Mouse (Mus musculus) left cerebral cortex, postnatal 10 days (tissue): Measurements from ENCODE around the gene Marveld3. TPM values are rescaled to one million over a fixed set of nuclear protein-coding genes. Genes with fewer than 3 reads are reported as not detected.

ENCODE experiments used
- DNase-seq, 2 experiments: peaks; one replicate each; pipeline ENCODE4 v3.0.0; 2021 to 2022; ENCODE audit warnings: low spot score in 2 of 2, mixed read lengths in 1 of 2; ENCODE audit errors: extremely low spot score in 1 of 2
- intact Hi-C: fragments of 180-260 bp; cut with DNase I; formaldehyde crosslinking; loops from one replicate; pipeline ENCODE4 v1.15.1; 2025
- total RNA-seq, 2 experiments: library from RNA; stranded (reverse); gene quantifications; 2 replicates each; pipeline ENCODE4 v1.2.3; 2021

Gene Marveld3
- total RNA-seq = under 1 TPM in 1 of 2 experiments, not detected in 1; 0.30 TPM

DNA sequence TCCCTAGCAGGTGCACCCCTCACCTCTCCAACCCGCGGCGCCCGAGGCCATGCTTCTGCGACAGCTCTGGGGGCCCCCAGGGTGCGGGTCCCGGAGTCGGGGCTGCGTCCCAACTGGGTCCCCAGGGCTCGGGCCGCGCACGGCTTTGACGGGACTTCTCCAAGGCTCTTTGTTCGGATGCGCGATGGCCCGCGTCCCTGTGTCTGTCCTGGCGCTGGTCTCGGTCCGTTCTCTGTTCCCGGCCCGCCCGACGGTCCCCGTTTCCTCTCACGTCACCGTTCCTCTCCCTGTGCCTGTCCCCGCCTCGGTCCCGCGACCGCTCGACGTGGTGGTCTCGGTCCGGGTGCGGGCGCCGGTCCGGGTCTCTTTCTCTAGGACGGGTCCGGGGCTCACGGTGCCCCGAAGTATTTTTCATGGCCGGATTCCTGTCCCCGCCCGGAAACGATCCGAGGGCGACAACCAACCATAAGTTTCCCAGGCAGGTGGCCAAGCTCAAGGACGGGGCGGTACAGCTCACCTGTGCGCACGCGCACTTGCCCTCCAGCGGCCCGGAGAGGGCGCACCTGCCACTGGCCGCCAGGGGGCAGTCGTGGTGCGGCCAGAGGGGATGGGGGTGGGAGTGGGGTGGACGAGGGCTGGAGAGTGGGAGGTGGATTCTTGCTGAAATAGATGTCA, at the start of gene Marveld3:
Gene Marveld3 (minus strand): TSS at position 511 of the 675 bp plus-strand sequence.
- intact Hi-C loops = no loop called here
- DNase-seq = peak in 1 of 2 experiments; percentile 55

GRCm38 (mm10) chr8:110010868-110011267, 48.9 kb upstream of the Marveld3 start:
- intact Hi-C loops = loop anchor here (5.0 kb wide), 1 partner anchor 61 kb away; no protein-coding TSS in a partner anchor
- no peak for DNase-seq

DNA sequence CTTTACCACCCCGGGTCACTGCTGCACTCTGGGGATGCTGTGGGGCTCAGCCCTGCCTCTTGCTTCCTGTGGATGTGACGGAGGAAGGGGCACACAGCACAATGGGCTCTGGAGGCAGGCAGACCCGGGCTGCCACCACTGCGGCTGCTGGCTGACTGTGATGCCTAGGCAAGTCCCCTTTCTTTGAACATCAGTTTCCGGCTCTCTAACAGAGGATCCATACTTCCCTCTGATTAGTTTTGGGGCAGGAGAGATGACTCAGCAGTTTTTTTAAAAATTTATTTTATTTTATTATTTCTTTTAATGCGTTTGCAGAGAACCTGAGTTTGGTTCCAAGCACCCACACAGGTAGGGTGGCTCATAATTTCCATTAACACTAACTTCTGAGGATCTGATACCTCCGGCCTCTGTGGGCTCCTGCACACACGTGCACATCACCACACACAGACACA, 47.0 kb upstream of the Marveld3 start:
- intact Hi-C loops = no loop called here

GRCm38 (mm10) chr8:110008228-110008994, 46.4 kb upstream of the Marveld3 start:
- intact Hi-C loops = no loop called here
- DNase-seq = no peak

More for the DNA sequence above, 47.0 kb upstream of the Marveld3 start:
- DNase-seq = no peak

GRCm38 (mm10) chr8:110006312-110007023, 44.5 kb upstream of the Marveld3 start:
- intact Hi-C loops = no loop called here

GRCm38 (mm10) chr8:110004300-110004699, 42.3 kb upstream of the Marveld3 start:
- no peak for DNase-seq
- intact Hi-C loops = no loop called here

More at GRCm38 (mm10) chr8:110006312-110007023, 44.5 kb upstream of the Marveld3 start:
- DNase-seq = peak in 1 of 2 experiments; percentile 20

GRCm38 (mm10) chr8:110002953-110003352, 41.0 kb upstream of the Marveld3 start:
- DNase-seq = no peak
- intact Hi-C loops = no loop called here

DNA sequence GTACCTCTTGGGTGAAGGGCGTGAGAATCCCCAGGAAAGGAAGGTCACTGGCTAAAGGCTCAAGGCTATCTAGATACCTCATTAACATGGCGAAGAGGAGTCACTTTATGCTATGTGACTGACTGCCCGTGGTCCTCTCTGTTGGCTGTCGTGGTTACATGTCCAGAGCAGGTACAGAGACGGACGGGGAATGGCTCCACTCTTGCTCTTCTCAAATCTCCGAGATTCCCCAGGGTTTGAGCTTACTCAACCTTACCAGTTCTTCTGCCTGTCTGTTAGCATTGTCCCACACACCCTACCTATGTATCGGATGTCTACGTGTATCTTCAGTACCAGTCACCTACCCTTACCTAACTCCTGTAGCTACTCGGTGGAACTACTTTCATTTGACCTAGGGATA, 38.0 kb upstream of the Marveld3 start:
- DNase-seq = no peak
- intact Hi-C loops = no loop called here

DNA sequence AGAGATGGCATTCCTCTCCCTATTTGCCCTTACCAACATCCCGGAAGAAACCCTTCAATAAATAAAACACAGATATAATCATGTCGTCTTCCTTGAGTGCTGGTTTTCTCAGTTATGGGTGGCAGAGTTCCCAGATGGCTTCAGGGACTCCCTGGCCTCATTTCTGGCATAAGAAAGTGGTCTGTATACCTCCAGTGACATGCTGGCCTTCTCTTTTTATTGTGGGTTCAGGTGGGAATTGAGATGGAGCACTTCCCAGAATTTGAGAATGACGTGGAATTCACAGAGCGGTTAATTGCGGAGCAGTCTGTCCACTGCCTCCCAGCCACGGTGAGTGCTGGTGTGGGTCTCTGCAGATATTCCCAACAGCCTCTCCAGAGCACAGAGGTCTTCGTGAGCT, 36.1 kb upstream of the Marveld3 start:
- intact Hi-C loops = no loop called here
- DNase-seq = no peak

DNA sequence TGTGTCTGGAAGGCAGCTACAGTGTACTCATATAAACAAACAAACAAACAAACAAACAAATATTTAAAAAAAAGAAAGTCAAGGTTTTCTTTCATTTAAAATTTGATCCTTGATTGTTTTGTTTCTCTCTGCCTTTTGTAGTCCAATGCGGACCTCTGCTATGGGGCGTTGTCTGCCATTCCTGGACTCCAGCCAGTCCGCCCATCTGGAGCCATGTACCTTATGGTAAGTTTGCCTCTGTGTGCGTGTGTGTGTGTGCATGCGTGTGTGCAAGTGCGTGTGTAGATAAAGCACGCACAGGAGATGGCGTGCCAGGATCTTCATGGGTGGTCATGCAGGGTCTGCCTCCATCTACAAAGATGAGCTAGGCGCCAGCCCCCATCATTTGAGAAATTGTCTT, 35.4 kb upstream of the Marveld3 start:
- intact Hi-C loops = no loop called here
- no peak for DNase-seq

DNA sequence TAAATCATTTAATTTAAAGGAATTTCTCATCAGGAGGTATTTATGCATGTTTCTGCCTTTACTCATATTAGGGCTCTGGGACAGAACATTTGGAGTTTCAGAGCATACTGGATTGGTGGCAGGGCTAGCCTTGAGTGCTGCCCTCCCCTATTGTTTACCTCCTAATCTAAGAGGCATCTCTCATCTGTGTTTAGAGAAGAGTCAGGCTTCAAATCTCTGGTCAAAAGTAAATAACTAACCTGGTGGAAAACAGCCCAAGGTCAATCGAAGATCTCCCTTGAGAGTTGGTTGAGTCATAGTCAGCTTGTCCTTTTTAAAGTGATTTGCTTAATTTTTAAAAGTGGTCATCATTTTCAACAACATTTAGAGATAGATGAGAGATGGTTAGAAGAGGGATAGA, 30.9 kb upstream of the Marveld3 start:
- intact Hi-C loops = no loop called here
- no peak for DNase-seq

DNA sequence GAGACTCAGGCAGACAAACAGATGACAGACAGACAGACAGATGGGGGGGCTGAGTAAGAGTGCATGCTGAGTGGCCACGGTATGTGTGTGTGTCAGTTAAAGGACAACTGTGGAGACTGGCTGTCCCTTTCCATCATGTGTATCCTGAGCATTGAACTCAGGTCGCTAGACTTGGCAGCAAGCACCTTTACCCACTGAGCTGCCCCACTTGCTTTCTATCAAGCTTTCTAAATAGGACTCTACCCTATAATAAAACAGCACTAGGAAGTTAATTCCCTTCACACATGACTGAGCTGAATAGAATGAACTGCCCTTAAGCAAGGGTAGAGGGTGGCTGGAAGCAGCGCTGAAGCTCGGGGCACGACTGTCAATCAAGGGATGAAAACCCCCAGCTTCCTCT, 30.2 kb upstream of the Marveld3 start:
- no peak for DNase-seq
- intact Hi-C loops = no loop called here

DNA sequence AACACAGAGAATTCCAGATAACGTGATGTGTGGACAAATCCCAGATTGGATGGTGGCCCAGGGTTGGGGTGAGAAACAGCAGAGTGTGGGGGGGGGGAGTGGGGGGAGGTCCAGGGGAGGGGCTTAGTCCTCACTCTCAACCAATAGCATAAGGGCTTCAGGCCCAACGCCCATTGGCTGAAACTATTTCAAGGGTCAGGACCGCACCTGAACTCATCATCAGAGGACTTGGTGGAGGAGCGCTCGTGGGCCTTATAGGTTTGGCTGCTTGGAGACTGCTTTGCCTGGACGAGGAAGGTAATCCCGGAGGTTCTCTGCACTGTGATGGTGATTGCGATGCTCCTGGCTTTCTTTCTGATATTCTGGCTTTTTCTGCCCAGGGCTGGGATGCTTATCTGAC, 28.2 kb upstream of the Marveld3 start, which contains the start of gene Tat:
Gene Tat (plus strand): TSS at position 214 of the 400 bp plus-strand sequence.
- DNase-seq = no peak
- intact Hi-C loops = no loop called here

DNA sequence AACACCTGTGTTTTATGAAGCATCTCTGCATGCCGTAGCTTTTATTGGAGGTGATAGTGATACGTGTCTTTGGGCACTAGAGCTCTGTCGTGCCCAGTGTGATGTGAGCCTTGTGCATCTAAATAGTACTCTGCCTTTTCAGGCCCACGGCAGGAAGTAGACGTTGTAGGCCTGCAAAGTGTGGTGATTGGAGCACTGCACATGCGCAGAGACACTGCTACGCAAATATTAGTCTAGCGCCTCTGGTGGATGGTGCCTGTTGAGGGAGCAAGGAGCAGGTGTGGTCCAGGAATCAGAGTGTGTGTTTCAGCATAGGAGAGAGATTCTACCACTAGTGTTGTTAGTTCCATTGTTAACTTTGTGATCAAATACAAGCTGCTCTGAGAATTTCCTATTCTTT, 27.1 kb upstream of the Marveld3 start:
- no peak for DNase-seq
- intact Hi-C loops = no loop called here

DNA sequence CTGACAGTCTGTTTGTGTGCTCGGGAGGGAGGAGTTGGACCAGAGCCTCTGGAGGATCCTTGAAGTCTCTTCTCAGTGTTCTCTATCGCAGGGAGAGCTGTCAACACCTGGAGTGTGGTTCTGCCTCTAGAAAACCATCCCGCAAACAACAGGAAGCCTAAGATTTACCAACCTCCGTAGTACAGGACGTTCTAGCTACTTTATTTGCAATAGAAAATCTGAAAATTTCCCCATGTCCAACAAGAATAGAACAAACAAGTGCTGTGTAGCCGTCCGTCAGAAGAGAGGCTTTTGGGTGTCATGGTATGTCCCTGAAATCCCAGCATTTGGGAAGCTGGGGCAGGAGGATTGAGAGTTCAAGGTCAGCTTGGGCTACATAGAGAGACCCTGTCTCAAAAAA, 25.8 kb upstream of the Marveld3 start:
- intact Hi-C loops = no loop called here
- DNase-seq = no peak

- intact Hi-C loops = no loop called here
- no peak for DNase-seq
Observed at GRCm38 (mm10) chr8:109986384-109986783, 24.4 kb upstream of the Marveld3 start.

DNA sequence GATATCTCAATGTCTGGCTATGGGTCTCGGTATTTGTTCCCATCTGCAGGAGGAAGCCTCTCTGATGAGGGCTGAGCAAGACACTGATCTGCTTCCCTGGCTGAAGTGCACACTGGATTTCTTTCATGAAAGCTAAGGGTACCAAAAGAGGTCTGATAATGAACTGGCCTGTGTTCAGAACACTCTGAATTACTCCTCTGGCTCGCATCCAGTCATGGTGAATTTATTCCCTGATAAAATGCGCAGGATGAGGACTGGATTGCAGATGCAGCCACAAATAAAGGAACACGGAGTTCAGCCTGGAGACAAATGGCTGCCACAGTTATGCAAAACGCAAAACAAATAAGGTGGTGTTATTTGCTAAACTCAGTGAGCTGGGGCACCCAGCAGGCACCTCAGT, 21.9 kb upstream of the Marveld3 start:
- peak in 1 of 2 experiments; percentile 20 for DNase-seq
- intact Hi-C loops = no loop called here

- intact Hi-C loops = no loop called here
- no peak for DNase-seq
Observed at GRCm38 (mm10) chr8:109982386-109983105, 20.5 kb upstream of the Marveld3 start.

DNA sequence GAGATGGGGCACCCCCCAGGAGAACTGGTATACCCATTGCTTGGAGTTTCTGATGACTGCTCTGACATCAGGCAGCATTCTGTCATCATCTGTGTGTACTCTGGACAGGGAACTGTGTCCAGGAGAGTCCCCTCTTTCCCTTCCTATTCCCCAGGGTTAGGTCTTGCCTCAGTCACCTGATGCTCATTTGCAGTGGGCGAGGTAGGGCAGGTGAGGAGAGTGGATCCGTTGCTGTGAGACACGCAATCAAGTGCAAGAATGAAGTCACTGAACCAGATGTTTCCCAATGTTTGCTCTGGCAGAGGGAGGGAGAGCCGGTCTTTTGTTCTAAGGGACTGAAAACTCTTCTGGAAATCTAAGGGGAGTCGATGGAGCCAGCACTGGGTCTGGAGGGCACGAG, 17.3 kb upstream of the Marveld3 start:
- DNase-seq = no peak
- intact Hi-C loops = loop anchor here (10.0 kb wide), 1 partner anchor 495 kb away; no protein-coding TSS in a partner anchor
